Mouse (Mus musculus): ENCODE measurements around the gene Nat8l. TPM values are rescaled to one million over a fixed set of nuclear protein-coding genes. Genes with fewer than 3 reads are reported as not detected.

Nat8l gene
- polyA plus RNA-seq, 1 experiment = 66.7 TPM

Other genes starting within 250 kb of the Nat8l start
- 124 and 126 TPM in 2 replicates for gene Letm1, start 213.2 kb upstream of the Nat8l start, polyA plus RNA-seq (2012; ENCODE audit: insufficient read depth, insufficient read length, missing spikeins)
- 5.2 and 5.3 TPM in 2 replicates for gene Nsd2, start 175.3 kb upstream of the Nat8l start, polyA plus RNA-seq (2012; ENCODE audit: insufficient read depth, insufficient read length, missing spikeins)
- gene Nelfa, start 59.6 kb upstream of the Nat8l start, polyA plus RNA-seq (2012; ENCODE audit: insufficient read depth, insufficient read length, missing spikeins) = 8.4 and 9.2 TPM in 2 replicates
- 2.5 TPM in 1 of 2 replicates, not detected in the other for gene Gm1673, start 12.6 kb upstream of the Nat8l start, polyA plus RNA-seq (2012; ENCODE audit: insufficient read depth, insufficient read length, missing spikeins)
- gene Poln, start 173.5 kb downstream of the Nat8l start, polyA plus RNA-seq (2012; ENCODE audit: insufficient read depth, insufficient read length, missing spikeins) = 137 and 175 TPM in 2 replicates
- 24.5 and 28.1 TPM in 2 replicates for gene Haus3, start 173.5 kb downstream of the Nat8l start, polyA plus RNA-seq (2012; ENCODE audit: insufficient read depth, insufficient read length, missing spikeins)
- gene Mxd4, start 191.7 kb downstream of the Nat8l start, polyA plus RNA-seq (2012; ENCODE audit: insufficient read depth, insufficient read length, missing spikeins) = 69.9 and 70.6 TPM in 2 replicates

Measured in brown adipose tissue, adult 24 weeks (tissue).